In genomic region chr19:5178631-5179030, GRCm38 (mm10) we compare ENCODE assay signal across 16 mouse cellular contexts.
DNase-seq lines count a peak whose midpoint lies in the region; ATAC-seq and TF ChIP-seq lines count a peak whose summit lies in the region.
"Had no signal": no experiment of that assay in that cellular context is flagged by ENCODE, and none has a peak within 500 bp of the region (broad histone marks: within the 10 kb centered on the region; RNA-seq: fewer than 3 reads in every experiment).

No protein-coding gene starts in this region.

- DNase-seq in 416B (ENCODE audit: low read depth) (peak; percentile 95), G1E (ENCODE audit: low spot score) (peak; percentile 27)
- DNase-seq in gastrocnemius, postnatal 4 days (ENCODE audit: low spot score in 2 of 2) = no peak
- no peak for DNase-seq in kidney, postnatal 25 days
- no peak for DNase-seq in right cerebral cortex, adult 18-20 months
- DNase-seq: adrenal gland, postnatal 10 days; cerebellum, adult 9-10 months; forebrain, postnatal 0 days; gastrocnemius, postnatal 14 days; heart, postnatal 36 days had no signal

- H3K4me3 ChIP-seq in G1E (ENCODE audit: low read depth, low read length) = no peak overlapping the region
- peak overlapping the region; percentile 60 for H3K4me3 ChIP-seq in megakaryocyte, embryonic 14.5 days (replicated peaks)
- H3K4me3 ChIP-seq: heart, embryonic 12.5 days; limb, embryonic 15.5 days had no signal

- H3K9me3 ChIP-seq in G1E (replicated peaks) = 0 out of 2 replicates have a peak, but pooled peaks cover under 1% of the 10 kb centered on the region
- H3K9me3 ChIP-seq in megakaryocyte, embryonic 14.5 days = no peaks in the 10 kb centered on the region
- H3K9me3 ChIP-seq: limb, embryonic 15.5 days had no signal

- no peaks in the 10 kb centered on the region for H3K27me3 ChIP-seq in G1E (ENCODE audit: insufficient read depth, low read length)
- H3K27me3 ChIP-seq in megakaryocyte, embryonic 14.5 days (replicated peaks) = no peaks in the 10 kb centered on the region
- H3K27me3 ChIP-seq: heart, embryonic 12.5 days; limb, embryonic 15.5 days had no signal

- H3K4me1 ChIP-seq in G1E (ENCODE audit: insufficient read depth, low read depth, low read length) = peaks cover 23% of the 10 kb centered on the region
- H3K4me1 ChIP-seq in megakaryocyte, embryonic 14.5 days = peaks cover 94% of the 10 kb centered on the region
- H3K4me1 ChIP-seq: limb, embryonic 15.5 days had no signal

- ATAC-seq in G1E (ENCODE audit: extremely low read depth, insufficient number of reproducible peaks, low FRiP score, poor library complexity, severe bottlenecking) = no peak
- peak; percentile 93 for ATAC-seq in common myeloid progenitor, adult 5-6 weeks (replicated peaks; ENCODE audit: low read depth, poor library complexity, severe bottlenecking)
- ATAC-seq: forebrain, postnatal 0 days; inflammation-experienced regulatory T-cells, adult 6 months; midbrain, embryonic 16.5 days had no signal

- peaks cover 13% of the 10 kb centered on the region for H3K36me3 ChIP-seq in G1E (replicated peaks)
- peaks cover 22% of the 10 kb centered on the region for H3K36me3 ChIP-seq in megakaryocyte, embryonic 14.5 days (replicated peaks; ENCODE audit: low read length)
- H3K36me3 ChIP-seq: heart, embryonic 12.5 days; limb, embryonic 15.5 days had no signal

- TF ChIP-seq CTCF in G1E (IDR thresholded peaks at IDR 0.05; ENCODE audit: low read depth, low read length) = no peak

Comparison
In these comparisons a context has a peak if more than half of its experiments do, and no peak if none do; other contexts are left out.
1. DNase-seq: peak in 416B (single experiment) and G1E (single experiment); none in gastrocnemius, postnatal 4 days (0 of 2), kidney, postnatal 25 days (0 of 2) and right cerebral cortex, adult 18-20 months (single experiment).